Mouse (Mus musculus) brain, embryonic 14.5 days (tissue): ENCODE measurements at regions not wholly inside any gene's neighbourhood (a gene's known extent, or its start where the extent isn't known, plus 50 kb on each side); places are given as distances from the start of the nearest gene placed in this dataset.

Experiments used
- CTCF ChIP-seq: fragments of 200-500 bp; IDR thresholded peaks from 2 replicates; pipeline ENCODE4 v1.5.1; 2012; ENCODE audit warnings: inconsistent platforms, mild to moderate bottlenecking, moderate library complexity, borderline replicate concordance; ENCODE audit not compliant: insufficient read depth, insufficient read length; ENCODE audit errors: extremely low read depth
- POLR2A ChIP-seq: fragments of 200-500 bp; IDR thresholded peaks from 2 replicates; pipeline ENCODE4 v1.6.1; 2012; ENCODE audit warnings: mild to moderate bottlenecking, inconsistent platforms, borderline replicate concordance; ENCODE audit not compliant: poor library complexity, insufficient read depth, insufficient read length, severe bottlenecking; ENCODE audit errors: extremely low read depth

GRCm38 (mm10) chr2:7906271-7906670 lies 396.9 kb upstream of the Celf2 start:
- TF ChIP-seq POLR2A (no peak), CTCF (no peak)
